Mouse (Mus musculus): ENCODE measurements around the gene Coa7.
"Not testable (repeated sequence)": the region's sequence is repeated elsewhere in the genome, so short reads cannot be mapped to it uniquely, and the experiment has no call there.

The Coa7 gene

GRCm38 (mm10) chr4:108344631-108345083, 16.7 kb downstream of the Coa7 start:
- DNase-seq (ENCODE audit: low spot score in 2 of 2): no peak

- no peak for DNase-seq (ENCODE audit: low spot score in 2 of 2)
These were observed 17.9 kb downstream of the Coa7 start for GRCm38 (mm10) chr4:108345826-108346225.

GRCm38 (mm10) chr4:108347111-108347510, 19.2 kb downstream of the Coa7 start:
- DNase-seq (ENCODE audit: low spot score in 2 of 2): no peak

GRCm38 (mm10) chr4:108348256-108348875, 20.4 kb downstream of the Coa7 start:
- no peak for DNase-seq (ENCODE audit: low spot score in 2 of 2)

GRCm38 (mm10) chr4:108349064-108349463, 21.1 kb downstream of the Coa7 start:
- no peak for DNase-seq (ENCODE audit: low spot score in 2 of 2)

- DNase-seq (ENCODE audit: low spot score in 2 of 2): no peak
These were observed 22.1 kb downstream of the Coa7 start for GRCm38 (mm10) chr4:108349836-108350547.

GRCm38 (mm10) chr4:108350819-108351218, 22.9 kb downstream of the Coa7 start:
- no peak for DNase-seq (ENCODE audit: low spot score in 2 of 2)

GRCm38 (mm10) chr4:108353591-108353990, 25.7 kb downstream of the Coa7 start:
- not testable (repeated sequence) for DNase-seq (ENCODE audit: low spot score in 2 of 2)

GRCm38 (mm10) chr4:108357458-108357857, 29.5 kb downstream of the Coa7 start:
- no peak for DNase-seq (ENCODE audit: low spot score in 2 of 2)

- no peak for DNase-seq (ENCODE audit: low spot score in 2 of 2)
These were observed 30.6 kb downstream of the Coa7 start for GRCm38 (mm10) chr4:108358498-108358897.

GRCm38 (mm10) chr4:108360136-108361055, 32.5 kb downstream of the Coa7 start:
- no peak for DNase-seq (ENCODE audit: low spot score in 2 of 2)

- no peak for DNase-seq (ENCODE audit: low spot score in 2 of 2)
These were observed 34.7 kb downstream of the Coa7 start for GRCm38 (mm10) chr4:108362321-108363261.

- DNase-seq (ENCODE audit: low spot score in 2 of 2): no peak
These were observed 35.6 kb downstream of the Coa7 start for GRCm38 (mm10) chr4:108363355-108364110.

GRCm38 (mm10) chr4:108364111-108364476, 36.2 kb downstream of the Coa7 start:
- DNase-seq (ENCODE audit: low spot score in 2 of 2): no peak

GRCm38 (mm10) chr4:108369254-108369653, 41.3 kb downstream of the Coa7 start:
- peak; percentile 24 to 27 for DNase-seq (ENCODE audit: low spot score in 2 of 2)

- no peak for DNase-seq (ENCODE audit: low spot score in 2 of 2)
These were observed 42.5 kb downstream of the Coa7 start for GRCm38 (mm10) chr4:108370409-108370808.

- DNase-seq (ENCODE audit: low spot score in 2 of 2): no peak
These were observed 43.5 kb downstream of the Coa7 start for GRCm38 (mm10) chr4:108371421-108371820.

GRCm38 (mm10) chr4:108372166-108372565, 44.2 kb downstream of the Coa7 start:
- DNase-seq (ENCODE audit: low spot score in 2 of 2): no peak

- DNase-seq (ENCODE audit: low spot score in 2 of 2): no peak
These were observed 51.5 kb downstream of the Coa7 start for GRCm38 (mm10) chr4:108379476-108379875.

GRCm38 (mm10) chr4:108380146-108380545, 52.2 kb downstream of the Coa7 start:
- DNase-seq (ENCODE audit: low spot score in 2 of 2): no peak

Measured in spleen, postnatal 36 days (tissue).